9 mouse cellular contexts compared by ENCODE assay signal in genomic region chr2:152723651-152724331, GRCm38 (mm10). TPM values are rescaled to one million over a fixed set of nuclear protein-coding genes. Genes with fewer than 3 reads are reported as not detected.
A peak's percentile ranks its signal among the peaks of the same experiment; 100 is the strongest.
DNase-seq lines count a peak whose midpoint lies in the region; ATAC-seq lines count a peak whose summit lies in the region.
"Had no signal": no experiment of that assay in that cellular context is flagged by ENCODE, and none has a peak within 500 bp of the region (broad histone marks: within the 10 kb centered on the region; RNA-seq: fewer than 3 reads in every experiment).

No protein-coding gene starts in this region.

- peaks cover 9% of the 10 kb centered on the region for H3K4me1 ChIP-seq in forebrain, embryonic 13.5 days
- H3K4me1 ChIP-seq in hindbrain, embryonic 13.5 days (replicated peaks) = peaks cover 31% of the 10 kb centered on the region
- peaks cover 23% of the 10 kb centered on the region for H3K4me1 ChIP-seq in liver, embryonic 16.5 days (ENCODE audit: control insufficient read depth, low read depth, low read length)
- peaks cover 33% of the 10 kb centered on the region for H3K4me1 ChIP-seq in neural tube, embryonic 13.5 days (replicated peaks)

- DNase-seq in kidney, adult 18-20 months = peak; percentile 56
- DNase-seq in kidney, adult 8-10 months = no peak
- DNase-seq in left cerebral cortex, adult 8-10 months (ENCODE audit: low spot score in 2 of 2) = no peak

- H3K4me2 ChIP-seq in forebrain, embryonic 13.5 days = peak overlapping the region; percentile 61
- H3K4me2 ChIP-seq in hindbrain, embryonic 13.5 days = peak overlapping the region; percentile 54
- peak overlapping the region; percentile 38 for H3K4me2 ChIP-seq in liver, embryonic 16.5 days (ENCODE audit: low read depth, low read length)
- peak overlapping the region; percentile 62 for H3K4me2 ChIP-seq in neural tube, embryonic 13.5 days

- no peaks in the 10 kb centered on the region for H3K9me3 ChIP-seq in forebrain, embryonic 13.5 days (replicated peaks)
- H3K9me3 ChIP-seq in hindbrain, embryonic 13.5 days = no peaks in the 10 kb centered on the region
- no peaks in the 10 kb centered on the region for H3K9me3 ChIP-seq in liver, embryonic 16.5 days (replicated peaks; ENCODE audit: control insufficient read depth, low read length)
- no peaks in the 10 kb centered on the region for H3K9me3 ChIP-seq in neural tube, embryonic 13.5 days

- no peaks in the 10 kb centered on the region for H3K36me3 ChIP-seq in forebrain, embryonic 13.5 days (ENCODE audit: poor library complexity, severe bottlenecking)
- H3K36me3 ChIP-seq in hindbrain, embryonic 13.5 days = no peaks in the 10 kb centered on the region
- H3K36me3 ChIP-seq in liver, embryonic 16.5 days (ENCODE audit: control insufficient read depth, insufficient read depth) = no peaks in the 10 kb centered on the region
- H3K36me3 ChIP-seq in neural tube, embryonic 13.5 days = no peaks in the 10 kb centered on the region

- peaks cover 3% of the 10 kb centered on the region; the same call in 1 of the 2 replicates for H3K27me3 ChIP-seq in forebrain, embryonic 13.5 days
- H3K27me3 ChIP-seq in hindbrain, embryonic 13.5 days = no peaks in the 10 kb centered on the region
- peaks cover 32% of the 10 kb centered on the region for H3K27me3 ChIP-seq in liver, embryonic 16.5 days (ENCODE audit: control insufficient read depth, insufficient read depth, low read depth, low read length)
- H3K27me3 ChIP-seq in neural tube, embryonic 13.5 days = no peaks in the 10 kb centered on the region

- 0 out of 2 replicates have a peak overlapping the region, but pooled peaks have one; percentile 20 for H3K27ac ChIP-seq in forebrain, embryonic 13.5 days
- peak overlapping the region; percentile 55; the same call in 1 of the 2 replicates for H3K27ac ChIP-seq in hindbrain, embryonic 13.5 days
- H3K27ac ChIP-seq in liver, embryonic 16.5 days (ENCODE audit: low read length) = no peak overlapping the region
- H3K27ac ChIP-seq in neural tube, embryonic 13.5 days (replicated peaks) = peak overlapping the region; percentile 28; the same call in 1 of the 2 replicates

- H3K4me3 ChIP-seq in forebrain, embryonic 13.5 days = peak overlapping the region; percentile 30
- H3K4me3 ChIP-seq in hindbrain, embryonic 13.5 days = peak overlapping the region; percentile 35
- peak overlapping the region; percentile 34 for H3K4me3 ChIP-seq in liver, embryonic 16.5 days (ENCODE audit: low read depth, low read length)
- peak overlapping the region; percentile 32 for H3K4me3 ChIP-seq in neural tube, embryonic 13.5 days

- ATAC-seq in forebrain, embryonic 13.5 days = peak; percentile 68
- ATAC-seq in hindbrain, embryonic 13.5 days (ENCODE audit: low FRiP score) = peak; percentile 71
- peak; percentile 19; the same call in 1 of the 2 replicates for ATAC-seq in liver, embryonic 16.5 days (ENCODE audit: low read depth)
- ATAC-seq in neural tube, embryonic 13.5 days (ENCODE audit: low read depth) = peak; percentile 69
- ATAC-seq in frontal cortex, adult (ENCODE audit: low TSS enrichment) = no peak

- H3K9ac ChIP-seq in forebrain, embryonic 13.5 days = peak overlapping the region; percentile 55
- H3K9ac ChIP-seq in hindbrain, embryonic 13.5 days = peak overlapping the region; percentile 70
- peak overlapping the region; percentile 33; the same call in 1 of the 2 replicates for H3K9ac ChIP-seq in liver, embryonic 16.5 days (ENCODE audit: low read depth, low read length)
- peak overlapping the region; percentile 68 for H3K9ac ChIP-seq in neural tube, embryonic 13.5 days

- WGBS in forebrain, embryonic 13.5 days = 4% methylated on average over 37 of the region's 37 CpGs
- WGBS in hindbrain, embryonic 13.5 days = 2% methylated on average over 36 of the region's 37 CpGs
- 3% methylated on average over 37 of the region's 37 CpGs for WGBS in liver, embryonic 16.5 days (ENCODE audit: insufficient replicate concordance)
- 3% methylated on average over 37 of the region's 37 CpGs for WGBS in neural tube, embryonic 13.5 days

RNA-seq across cellular contexts. Expression of gene Id1, which starts 12.3 kb away (rescaled TPM):
- polyA plus RNA-seq in forebrain, embryonic 13.5 days (2015; fragmentation: Nextera tagmentation; extraction: Ambion mirVana) = 25.8 and 26.1 TPM in 2 replicates
- polyA plus RNA-seq in hindbrain, embryonic 13.5 days (2015; fragmentation: Nextera tagmentation; extraction: Ambion mirVana) = 68.7 and 87.0 TPM in 2 replicates
- polyA plus RNA-seq in liver, embryonic 16.5 days (2015; fragmentation: Nextera tagmentation; extraction: Ambion mirVana) = 18.1 and 18.8 TPM in 2 replicates
- 63.6 and 68.2 TPM in 2 replicates for polyA plus RNA-seq in neural tube, embryonic 13.5 days (2015; fragmentation: Nextera tagmentation; extraction: Ambion mirVana)
- total RNA-seq in left cerebral cortex, adult 8-10 months (2022) = 10 to 100 TPM; 19.1 to 30.8 (median 22.9) TPM

RNA-seq across cellular contexts. Expression of gene Cox4i2, which starts 30.2 kb away (rescaled TPM):
- polyA plus RNA-seq in forebrain, embryonic 13.5 days (2015; fragmentation: Nextera tagmentation; extraction: Ambion mirVana) = 4.4 and 4.8 TPM in 2 replicates
- 4.6 and 5.4 TPM in 2 replicates for polyA plus RNA-seq in hindbrain, embryonic 13.5 days (2015; fragmentation: Nextera tagmentation; extraction: Ambion mirVana)
- 0.95 and 1.4 TPM in 2 replicates for polyA plus RNA-seq in liver, embryonic 16.5 days (2015; fragmentation: Nextera tagmentation; extraction: Ambion mirVana)
- polyA plus RNA-seq in neural tube, embryonic 13.5 days (2015; fragmentation: Nextera tagmentation; extraction: Ambion mirVana) = 4.5 and 4.7 TPM in 2 replicates
- total RNA-seq in left cerebral cortex, adult 8-10 months (2022) = 1 to 10 TPM; 2.1 to 4.8 (median 2.5) TPM
- total RNA-seq: CH12.LX had no signal

RNA-seq across cellular contexts. Expression of gene Mcts2, which starts 37.0 kb away (rescaled TPM):
- polyA plus RNA-seq in forebrain, embryonic 13.5 days (2015; fragmentation: Nextera tagmentation; extraction: Ambion mirVana) = 40.0 and 42.2 TPM in 2 replicates
- polyA plus RNA-seq in hindbrain, embryonic 13.5 days (2015; fragmentation: Nextera tagmentation; extraction: Ambion mirVana) = 39.4 and 47.2 TPM in 2 replicates
- polyA plus RNA-seq in liver, embryonic 16.5 days (2015; fragmentation: Nextera tagmentation; extraction: Ambion mirVana) = 10.2 and 11.1 TPM in 2 replicates
- 45.5 TPM in 2 replicates for polyA plus RNA-seq in neural tube, embryonic 13.5 days (2015; fragmentation: Nextera tagmentation; extraction: Ambion mirVana)
- 10 to 100 TPM; 15.5 to 18.6 (median 18.2) TPM for total RNA-seq in left cerebral cortex, adult 8-10 months (2022)

RNA-seq across cellular contexts. Expression of gene H13, which starts 54.5 kb away (rescaled TPM):
- 131 and 142 TPM in 2 replicates for polyA plus RNA-seq in forebrain, embryonic 13.5 days (2015; fragmentation: Nextera tagmentation; extraction: Ambion mirVana)
- polyA plus RNA-seq in hindbrain, embryonic 13.5 days (2015; fragmentation: Nextera tagmentation; extraction: Ambion mirVana) = 168 and 169 TPM in 2 replicates
- 45.5 and 52.7 TPM in 2 replicates for polyA plus RNA-seq in liver, embryonic 16.5 days (2015; fragmentation: Nextera tagmentation; extraction: Ambion mirVana)
- polyA plus RNA-seq in neural tube, embryonic 13.5 days (2015; fragmentation: Nextera tagmentation; extraction: Ambion mirVana) = 149 and 155 TPM in 2 replicates
- total RNA-seq in left cerebral cortex, adult 8-10 months (2022) = 10 to 100 TPM; 59.6 to 78.5 (median 71.8) TPM
